Mouse (Mus musculus): ENCODE measurements around the gene Nthl1. TPM values are rescaled to one million over a fixed set of nuclear protein-coding genes. Genes with fewer than 3 reads are reported as not detected.
A peak's percentile ranks its signal among the peaks of the same experiment; 100 is the strongest.

Nthl1 gene
- total RNA-seq, 2 experiments from 2014 or later, result 7.0 to 8.5 TPM

GRCm38 (mm10) chr17:24625472-24625871, 7.0 kb upstream of the Nthl1 start:
- intact Hi-C loops (cut with DNase I), result no loop called here
- DNase-seq, result no peak

- intact Hi-C loops (cut with DNase I), result no loop called here
- peak; percentile 63 for DNase-seq
These were observed 3.8 kb upstream of the Nthl1 start for GRCm38 (mm10) chr17:24628646-24629045.

GRCm38 (mm10) chr17:24630072-24630471, 2.4 kb upstream of the Nthl1 start:
- intact Hi-C loops (cut with DNase I), result no loop called here
- no peak for DNase-seq

- intact Hi-C loops (cut with DNase I), result no loop called here
- DNase-seq, result no peak
These were observed 451 bp downstream of the Nthl1 start for GRCm38 (mm10) chr17:24632813-24633449.

GRCm38 (mm10) chr17:24633831-24634230, 1.4 kb downstream of the Nthl1 start:
- DNase-seq, result no peak
- intact Hi-C loops (cut with DNase I), result no loop called here

- DNase-seq, result no peak
- intact Hi-C loops (cut with DNase I), result no loop called here
These were observed 2.5 kb downstream of the Nthl1 start for GRCm38 (mm10) chr17:24635024-24635423.

GRCm38 (mm10) chr17:24635694-24636093, 3.2 kb downstream of the Nthl1 start:
- no peak for DNase-seq
- intact Hi-C loops (cut with DNase I), result no loop called here

- no peak for DNase-seq
- intact Hi-C loops (cut with DNase I), result no loop called here
These were observed 4.5 kb downstream of the Nthl1 start for GRCm38 (mm10) chr17:24636781-24637481.

- intact Hi-C loops (cut with DNase I), result no loop called here
- no peak for DNase-seq
These were observed 5.7 kb downstream of the Nthl1 start for GRCm38 (mm10) chr17:24638214-24638613.

GRCm38 (mm10) chr17:24638840-24639239, 6.4 kb downstream of the Nthl1 start:
- DNase-seq, result no peak

GRCm38 (mm10) chr17:24639571-24639988, 7.1 kb downstream of the Nthl1 start:
- intact Hi-C loops (cut with DNase I), result no loop called here

More at GRCm38 (mm10) chr17:24638840-24639239, 6.4 kb downstream of the Nthl1 start:
- intact Hi-C loops (cut with DNase I), result no loop called here

GRCm38 (mm10) chr17:24640119-24640518, 7.6 kb downstream of the Nthl1 start:
- intact Hi-C loops (cut with DNase I), result no loop called here
- DNase-seq, result no peak

More at GRCm38 (mm10) chr17:24639571-24639988, 7.1 kb downstream of the Nthl1 start:
- no peak for DNase-seq

- no peak for DNase-seq
- intact Hi-C loops (cut with DNase I), result no loop called here
These were observed 8.1 kb downstream of the Nthl1 start for GRCm38 (mm10) chr17:24640581-24640980.

- DNase-seq, result no peak
- intact Hi-C loops (cut with DNase I), result no loop called here
These were observed 9.5 kb downstream of the Nthl1 start for GRCm38 (mm10) chr17:24641944-24642343.

GRCm38 (mm10) chr17:24642791-24643343, 10.4 kb downstream of the Nthl1 start:
- intact Hi-C loops (cut with DNase I), result no loop called here
- no peak for DNase-seq

- DNase-seq, result no peak
These were observed 11.7 kb downstream of the Nthl1 start for GRCm38 (mm10) chr17:24644030-24644715.

GRCm38 (mm10) chr17:24644875-24645721, 12.6 kb downstream of the Nthl1 start:
- intact Hi-C loops (cut with DNase I), result no loop called here
- DNase-seq, result no peak

More at GRCm38 (mm10) chr17:24644030-24644715, 11.7 kb downstream of the Nthl1 start:
- intact Hi-C loops (cut with DNase I), result no loop called here

GRCm38 (mm10) chr17:24645916-24646315, 13.4 kb downstream of the Nthl1 start:
- no peak for DNase-seq
- intact Hi-C loops (cut with DNase I), result no loop called here

- intact Hi-C loops (cut with DNase I), result no loop called here
- no peak for DNase-seq
These were observed 13.9 kb downstream of the Nthl1 start for GRCm38 (mm10) chr17:24646381-24646780.

GRCm38 (mm10) chr17:24647493-24647892, 15.0 kb downstream of the Nthl1 start:
- intact Hi-C loops (cut with DNase I), result no loop called here
- no peak for DNase-seq

Data from left cerebral cortex, postnatal 4 days (tissue).